7 mouse cellular contexts compared by ENCODE assay signal in genomic region chr13:31179407-31180001, GRCm38 (mm10).
A peak's percentile ranks its signal among the peaks of the same experiment; 100 is the strongest.
DNase-seq lines count a peak whose midpoint lies in the region; ATAC-seq lines count a peak whose summit lies in the region.

No protein-coding gene starts in this region.

- no peaks in the 10 kb centered on the region for H3K36me3 ChIP-seq in forebrain, embryonic 12.5 days (replicated peaks)
- no peaks in the 10 kb centered on the region for H3K36me3 ChIP-seq in liver, embryonic 12.5 days

- no peak overlapping the region for H3K4me2 ChIP-seq in forebrain, embryonic 12.5 days
- H3K4me2 ChIP-seq in liver, embryonic 12.5 days, result no peak overlapping the region; the same call in 1 of the 2 replicates

- H3K9ac ChIP-seq in forebrain, embryonic 12.5 days, result no peak overlapping the region
- no peak overlapping the region for H3K9ac ChIP-seq in liver, embryonic 12.5 days

- no peak overlapping the region for H3K4me3 ChIP-seq in forebrain, embryonic 12.5 days (replicated peaks)
- no peak overlapping the region for H3K4me3 ChIP-seq in liver, embryonic 12.5 days

- 0 out of 2 replicates have a peak, but pooled peaks have one; percentile 39 for ATAC-seq in forebrain, embryonic 12.5 days (ENCODE audit: low FRiP score)
- ATAC-seq in liver, embryonic 12.5 days, result peak; percentile 82

- H3K9me3 ChIP-seq in forebrain, embryonic 12.5 days, result no peaks in the 10 kb centered on the region
- no peaks in the 10 kb centered on the region for H3K9me3 ChIP-seq in liver, embryonic 12.5 days (replicated peaks)

- WGBS in forebrain, embryonic 12.5 days, result 38% methylated on average over 12 of the region's 12 CpGs
- 16% methylated on average over 12 of the region's 12 CpGs for WGBS in liver, embryonic 12.5 days (ENCODE audit: insufficient replicate concordance)

- H3K27me3 ChIP-seq in forebrain, embryonic 12.5 days, result no peaks in the 10 kb centered on the region
- no peaks in the 10 kb centered on the region for H3K27me3 ChIP-seq in liver, embryonic 12.5 days (replicated peaks)

- no peak overlapping the region for H3K27ac ChIP-seq in forebrain, embryonic 12.5 days
- H3K27ac ChIP-seq in liver, embryonic 12.5 days, result peak overlapping the region; percentile 51; the same call in 1 of the 2 replicates

- H3K4me1 ChIP-seq in forebrain, embryonic 12.5 days, result peaks cover 4% of the 10 kb centered on the region; the same call in 1 of the 2 replicates
- no peaks in the 10 kb centered on the region for H3K4me1 ChIP-seq in liver, embryonic 12.5 days

- peak; percentile 6 for DNase-seq in 3134 (ENCODE audit: extremely low read depth, insufficient read length, low spot score)
- DNase-seq in CD4-positive helper T cell, adult 2 months (ENCODE audit: low read depth, low spot score), result peak; percentile 2
- peak; percentile 76 to 83 for DNase-seq in kidney, adult 8-10 months
- peak; percentile 2 for DNase-seq in retina, embryonic 14.5 days (ENCODE audit: low spot score)
- no peak for DNase-seq in gastrocnemius, postnatal 10 days
